Mouse (Mus musculus) urinary bladder, postnatal 4 days (tissue): ENCODE results near the gene Necap2.

Experiments used
- DNase-seq, 2 experiments: peaks; one replicate each; pipeline ENCODE4 v3.0.0; 2021 to 2022; ENCODE audit warnings: low spot score in 2 of 2

The Necap2 gene

DNA sequence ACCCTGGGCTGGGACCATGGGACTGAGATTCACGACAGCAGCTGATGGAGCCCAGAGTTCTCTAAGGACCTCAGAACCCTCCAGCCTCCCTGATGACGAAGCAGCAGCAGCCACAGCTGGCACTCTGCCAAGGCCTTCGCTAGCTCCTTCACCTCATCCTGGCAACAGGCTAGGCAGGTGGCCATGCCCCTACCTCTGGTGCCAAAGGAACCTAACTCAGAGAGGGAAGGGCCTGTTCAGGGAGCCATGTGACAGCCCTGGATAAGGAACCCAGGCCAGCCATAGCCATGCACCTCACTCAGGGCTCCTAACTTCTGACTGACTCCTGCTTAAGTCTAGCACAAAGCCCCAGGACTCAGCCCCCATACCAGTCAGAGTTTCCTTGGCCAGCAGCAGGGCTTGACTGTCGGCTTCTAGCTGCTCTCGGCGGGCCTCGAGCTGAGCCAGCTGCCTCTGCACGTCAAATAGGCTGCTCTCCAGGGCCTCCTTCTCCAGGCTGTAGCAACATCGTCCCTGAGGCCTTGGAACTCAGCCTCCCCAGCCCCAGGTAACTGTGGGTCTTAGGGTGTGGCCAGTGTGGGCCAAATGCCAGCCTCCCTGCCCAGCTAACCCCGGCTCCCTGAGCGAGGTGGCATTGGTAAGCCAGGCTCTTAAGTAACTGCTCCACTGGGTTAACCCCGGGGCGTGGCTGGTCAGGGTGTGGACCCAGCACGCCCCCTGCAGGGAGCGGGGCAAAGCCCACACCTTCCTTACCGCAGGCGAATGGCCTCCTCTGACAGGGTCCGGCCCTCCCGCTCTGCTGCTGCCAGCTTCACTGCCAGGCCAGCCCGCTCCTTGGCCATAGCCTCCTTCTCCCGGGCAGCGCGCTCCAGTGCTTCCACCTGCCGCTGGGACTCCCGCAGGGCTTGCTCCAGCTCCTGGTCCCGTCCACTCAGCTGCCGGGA is 44.3 kb downstream of the Necap2 start:
- no peak for DNase-seq

- DNase-seq, result peak; percentile 72 to 83
Measured at GRCm38 (mm10) chr4:141031733-141032132, 46.4 kb downstream of the Necap2 start.

GRCm38 (mm10) chr4:141030541-141031206 is 47.5 kb downstream of the Necap2 start:
- DNase-seq, result no peak

- DNase-seq, result no peak
Measured at GRCm38 (mm10) chr4:141024992-141025391, 53.2 kb downstream of the Necap2 start.

DNA sequence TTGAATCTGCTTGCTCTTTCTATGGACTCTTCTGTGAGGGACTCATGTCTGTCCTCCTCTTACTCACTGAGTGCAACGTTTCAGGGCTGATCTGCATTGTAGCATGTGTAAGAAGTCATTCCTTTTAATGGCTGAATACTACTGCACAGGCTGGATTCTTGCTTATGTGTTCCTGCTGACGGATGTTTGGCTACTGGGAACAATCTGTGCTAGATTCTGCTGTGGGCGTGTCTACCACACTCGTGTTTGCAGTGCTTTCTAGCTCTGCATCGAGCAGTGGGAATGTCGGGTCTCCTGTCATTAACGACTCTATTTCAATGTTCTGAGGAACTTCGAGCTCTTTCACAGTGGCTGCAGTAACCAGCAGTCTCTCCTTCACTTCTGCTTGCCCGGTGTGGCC is 54.1 kb downstream of the Necap2 start:
- no peak for DNase-seq

- DNase-seq, result no peak
Measured at GRCm38 (mm10) chr4:141021614-141021929, 56.6 kb downstream of the Necap2 start.

GRCm38 (mm10) chr4:141020811-141021613 is 57.1 kb downstream of the Necap2 start:
- DNase-seq, result peak; percentile 83 to 85

- no peak for DNase-seq
Measured at GRCm38 (mm10) chr4:141020220-141020619, 57.9 kb downstream of the Necap2 start.

- no peak for DNase-seq
Measured at GRCm38 (mm10) chr4:141017657-141018436, 60.3 kb downstream of the Necap2 start.
